Mouse (Mus musculus): ENCODE results near the gene Rps15. TPM values are rescaled to one million over a fixed set of nuclear protein-coding genes. Genes with fewer than 3 reads are reported as not detected.

Rps15 gene
- polyA plus RNA-seq, 1 experiment: 4,761 TPM

DNA sequence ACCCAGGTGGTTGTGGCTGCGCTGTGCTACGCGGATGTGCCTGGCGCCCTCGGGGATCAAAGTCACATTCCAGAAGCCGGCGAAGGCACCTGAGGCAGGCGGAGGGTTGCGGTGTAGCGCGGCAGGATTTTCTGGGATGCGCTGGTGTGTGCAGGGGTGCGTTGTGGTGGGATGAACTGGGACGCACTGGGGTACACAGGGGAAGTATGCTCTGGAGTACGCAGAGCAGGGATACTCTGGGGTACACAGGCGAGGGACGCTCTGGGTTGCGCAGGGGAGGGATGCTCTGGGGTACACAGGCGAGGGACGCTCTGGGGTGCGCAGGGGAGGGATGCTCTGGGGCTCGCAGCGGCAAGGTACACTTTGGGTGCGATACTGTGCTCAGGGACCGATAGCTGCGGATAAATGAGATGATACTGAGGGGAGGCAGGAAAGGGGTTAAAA, 50.1 kb downstream of the Rps15 start:
- no peak overlapping the region for H3K4me3 ChIP-seq

GRCm38 (mm10) chr10:80342749-80343424, 50.6 kb downstream of the Rps15 start:
- Histone ChIP-seq H3K4me2 (ENCODE audit: low read depth) (peak overlapping the region; percentile 59), H3K4me3 (no peak overlapping the region), H3K36me3 (ENCODE audit: control insufficient read depth, insufficient read depth) (no peaks in the 10 kb centered on the region), H3ac (ENCODE audit: control insufficient read depth, insufficient read length) (no peak overlapping the region), H3K79me2 (ENCODE audit: control insufficient read depth, insufficient read depth) (no peaks in the 10 kb centered on the region), H3K27me3 (ENCODE audit: control insufficient read depth, insufficient read depth, insufficient read length) (no peaks in the 10 kb centered on the region)
- no peak for TF ChIP-seq E2F4 (IDR thresholded peaks at IDR 0.05; ENCODE audit: insufficient read depth)
- peak; percentile 10 for TF ChIP-seq POLR2A (IDR thresholded peaks at IDR 0.05; ENCODE audit: insufficient read length, low read depth)
- peak in 1 of 3 experiments; percentile 5 for TF ChIP-seq MYOD1 (IDR thresholded peaks at IDR 0.05; ENCODE audit: control insufficient read depth in 1 of 3, insufficient read length in 2 of 3, low read depth in 2 of 3)
- no peak for TF ChIP-seq MAX (IDR thresholded peaks at IDR 0.05; ENCODE audit: low read depth)
- peak; percentile 12 for TF ChIP-seq POLR2AphosphoS2 (IDR thresholded peaks at IDR 0.05; ENCODE audit: insufficient read length, low read depth)
- TF ChIP-seq USF1 (IDR thresholded peaks at IDR 0.05; ENCODE audit: low read depth): no peak
- TF ChIP-seq REST (IDR thresholded peaks at IDR 0.05; ENCODE audit: insufficient read depth, insufficient read length): no peak
- TF ChIP-seq TCF12 (IDR thresholded peaks at IDR 0.05; ENCODE audit: insufficient read depth, poor library complexity, severe bottlenecking): no peak
- TF ChIP-seq CEBPB (IDR thresholded peaks at IDR 0.05; ENCODE audit: insufficient read depth, poor library complexity, severe bottlenecking): no peak
- no peak for TF ChIP-seq MYOG (IDR thresholded peaks at IDR 0.05; ENCODE audit: control insufficient read depth in 1 of 3, insufficient read depth in 1 of 3, insufficient read length in 2 of 3, low read depth in 2 of 3)
- TF ChIP-seq TCF3 (IDR thresholded peaks at IDR 0.05; ENCODE audit: insufficient read length, low read depth): no peak
- no peak for TF ChIP-seq SRF (IDR thresholded peaks at IDR 0.05; ENCODE audit: control insufficient read depth, insufficient read length, low read depth)

More for the DNA sequence above, 50.1 kb downstream of the Rps15 start:
- H3K36me3 ChIP-seq (ENCODE audit: control insufficient read depth, insufficient read depth): no peaks in the 10 kb centered on the region
- H3K4me2 ChIP-seq (ENCODE audit: low read depth): peak overlapping the region; percentile 10
- H3K27me3 ChIP-seq (ENCODE audit: control insufficient read depth, insufficient read depth, insufficient read length): no peaks in the 10 kb centered on the region
- no peaks in the 10 kb centered on the region for H3K79me2 ChIP-seq (ENCODE audit: control insufficient read depth, insufficient read depth)
- H3ac ChIP-seq (ENCODE audit: control insufficient read depth, insufficient read length): no peak overlapping the region
- TF ChIP-seq POLR2AphosphoS2 (IDR thresholded peaks at IDR 0.05; ENCODE audit: insufficient read length, low read depth) (peak; percentile 4), MYOG (IDR thresholded peaks at IDR 0.05; ENCODE audit: control insufficient read depth in 1 of 3, insufficient read depth in 1 of 3, insufficient read length in 2 of 3, low read depth in 2 of 3) (no peak), POLR2A (IDR thresholded peaks at IDR 0.05; ENCODE audit: insufficient read length, low read depth) (no peak)

DNA sequence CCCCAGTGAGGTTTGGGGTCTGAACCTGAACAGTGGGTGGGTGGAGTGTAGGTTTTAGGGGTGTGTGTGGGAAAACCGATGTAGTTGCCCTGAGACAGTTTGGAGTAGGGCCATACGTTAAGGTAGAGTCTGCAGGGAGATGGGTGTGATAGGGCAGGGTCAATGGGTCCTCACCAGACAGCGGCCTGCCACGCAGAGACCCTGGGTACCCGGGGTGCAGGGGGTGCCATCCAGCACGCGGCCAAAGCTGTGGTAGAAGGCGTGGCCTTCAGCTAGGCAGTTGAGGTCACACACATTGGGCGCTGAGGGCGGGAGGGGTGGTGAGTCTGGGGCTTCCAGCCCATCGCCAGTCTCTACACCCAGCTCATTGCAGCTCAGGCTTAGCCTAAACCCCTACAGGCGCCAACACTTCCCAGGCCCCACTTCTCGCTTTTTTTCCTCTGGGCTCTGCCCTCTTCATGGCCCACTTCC, 51.2 kb downstream of the Rps15 start:
- H3K4me3 ChIP-seq: peak overlapping the region; percentile 20
- no peak overlapping the region for H3ac ChIP-seq (ENCODE audit: control insufficient read depth, insufficient read length)
- no peaks in the 10 kb centered on the region for H3K79me2 ChIP-seq (ENCODE audit: control insufficient read depth, insufficient read depth)
- H3K27me3 ChIP-seq (ENCODE audit: control insufficient read depth, insufficient read depth, insufficient read length): no peaks in the 10 kb centered on the region
- TF ChIP-seq POLR2AphosphoS2 (IDR thresholded peaks at IDR 0.05; ENCODE audit: insufficient read length, low read depth) (peak; percentile 15), MYOD1 (IDR thresholded peaks at IDR 0.05; ENCODE audit: control insufficient read depth in 1 of 3, insufficient read length in 2 of 3, low read depth in 2 of 3) (no peak), CEBPB (IDR thresholded peaks at IDR 0.05; ENCODE audit: insufficient read depth, poor library complexity, severe bottlenecking) (no peak), TCF12 (IDR thresholded peaks at IDR 0.05; ENCODE audit: insufficient read depth, poor library complexity, severe bottlenecking) (no peak), SRF (IDR thresholded peaks at IDR 0.05; ENCODE audit: control insufficient read depth, insufficient read length, low read depth) (no peak), MAX (IDR thresholded peaks at IDR 0.05; ENCODE audit: low read depth) (no peak)
- H3K4me2 ChIP-seq (ENCODE audit: low read depth): peak overlapping the region; percentile 59
- H3K36me3 ChIP-seq (ENCODE audit: control insufficient read depth, insufficient read depth): no peaks in the 10 kb centered on the region

Other genes with a start within 250 kb of the Rps15 start
- gene Gpx4, start 245.3 kb upstream of the Rps15 start, polyA plus RNA-seq (2012; fragmentation: generic; extraction: Trizol): 1,278 TPM
- gene Sbno2, start 186.9 kb upstream of the Rps15 start, polyA plus RNA-seq (2012; fragmentation: generic; extraction: Trizol): 44.6 TPM
- 150 TPM for gene Stk11, start 176.7 kb upstream of the Rps15 start, polyA plus RNA-seq (2012; fragmentation: generic; extraction: Trizol)
- gene Atp5d, start 153.8 kb upstream of the Rps15 start, polyA plus RNA-seq (2012; fragmentation: generic; extraction: Trizol): 1,163 TPM
- 10.0 TPM for gene Cbarp, start 151.6 kb upstream of the Rps15 start, polyA plus RNA-seq (2012; fragmentation: generic; extraction: Trizol)
- gene Midn, start 144.2 kb upstream of the Rps15 start, polyA plus RNA-seq (2012; fragmentation: generic; extraction: Trizol): 131 TPM
- 54.2 TPM for gene Cirbp, start 126.5 kb upstream of the Rps15 start, polyA plus RNA-seq (2012; fragmentation: generic; extraction: Trizol)
- 23.5 TPM for gene 1600002K03Rik, start 119.5 kb upstream of the Rps15 start, polyA plus RNA-seq (2012; fragmentation: generic; extraction: Trizol)
- gene Efna2, start 113.0 kb upstream of the Rps15 start, polyA plus RNA-seq (2012; fragmentation: generic; extraction: Trizol): 3.6 TPM
- gene Mum1, start 66.0 kb upstream of the Rps15 start, polyA plus RNA-seq (2012; fragmentation: generic; extraction: Trizol): 30.7 TPM
- gene Ndufs7, start 43.3 kb upstream of the Rps15 start, polyA plus RNA-seq (2012; fragmentation: generic; extraction: Trizol): 407 TPM
- gene Gamt, start 31.4 kb upstream of the Rps15 start, polyA plus RNA-seq (2012; fragmentation: generic; extraction: Trizol): 162 TPM
- 123 TPM for gene Dazap1, start 31.0 kb upstream of the Rps15 start, polyA plus RNA-seq (2012; fragmentation: generic; extraction: Trizol)
- gene Apc2, start 3.5 kb downstream of the Rps15 start, polyA plus RNA-seq (2012; fragmentation: generic; extraction: Trizol): 0.24 TPM
- gene 2310011J03Rik, start 28.1 kb downstream of the Rps15 start, polyA plus RNA-seq (2012; fragmentation: generic; extraction: Trizol): 44.0 TPM
- gene Pcsk4, start 37.0 kb downstream of the Rps15 start, polyA plus RNA-seq (2012; fragmentation: generic; extraction: Trizol): 2.1 TPM
- gene Reep6, start 37.5 kb downstream of the Rps15 start, polyA plus RNA-seq (2012; fragmentation: generic; extraction: Trizol): 25.7 TPM
- 57.8 TPM for gene Adamtsl5, start 56.0 kb downstream of the Rps15 start, polyA plus RNA-seq (2012; fragmentation: generic; extraction: Trizol)
- gene Plk5, start 64.0 kb downstream of the Rps15 start, polyA plus RNA-seq (2012; fragmentation: generic; extraction: Trizol): 0.05 TPM
- gene Mex3d, start 95.2 kb downstream of the Rps15 start, polyA plus RNA-seq (2012; fragmentation: generic; extraction: Trizol): 29.6 TPM
- 190 TPM for gene Mbd3, start 107.1 kb downstream of the Rps15 start, polyA plus RNA-seq (2012; fragmentation: generic; extraction: Trizol)
- 1,247 TPM for gene Uqcr11, start 114.4 kb downstream of the Rps15 start, polyA plus RNA-seq (2012; fragmentation: generic; extraction: Trizol)
- gene Tcf3, start 141.2 kb downstream of the Rps15 start, polyA plus RNA-seq (2012; fragmentation: generic; extraction: Trizol): 67.5 TPM
- not detected for gene Onecut3, start 202.4 kb downstream of the Rps15 start, polyA plus RNA-seq (2012; fragmentation: generic; extraction: Trizol)
- 0.08 TPM for gene Atp8b3, start 246.7 kb downstream of the Rps15 start, polyA plus RNA-seq (2012; fragmentation: generic; extraction: Trizol)